Mouse (Mus musculus): ENCODE measurements around the gene Thoc5. TPM values are rescaled to one million over a fixed set of nuclear protein-coding genes. Genes with fewer than 3 reads are reported as not detected.

Gene Thoc5
- total RNA-seq, 4 experiments from 2014 or later: 14.0 to 16.3 (median 15.3) TPM

DNA sequence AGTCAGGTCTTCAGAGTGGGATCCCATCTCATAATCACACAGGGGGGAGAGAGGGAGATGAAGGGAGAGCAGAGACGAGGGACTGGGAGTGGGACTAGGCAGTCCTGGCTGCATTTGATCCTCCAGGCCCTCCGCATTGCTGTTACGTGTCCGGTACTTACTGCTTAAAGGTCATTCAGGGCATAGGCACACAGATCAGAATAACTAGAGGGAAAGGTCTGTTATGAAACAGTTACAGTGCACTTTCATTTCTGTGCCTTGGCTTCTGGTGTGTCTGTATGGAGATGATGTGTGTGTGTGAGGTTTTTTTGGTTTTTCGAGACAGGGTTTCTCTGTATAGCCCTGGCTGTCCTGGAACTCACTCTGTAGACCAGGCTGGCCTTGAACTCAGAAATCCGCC, 11.1 kb downstream of the Thoc5 start:
- no peak for DNase-seq (ENCODE audit: low spot score in 2 of 2)

GRCm38 (mm10) chr11:4916068-4916467, 20.9 kb downstream of the Thoc5 start:
- no peak for DNase-seq (ENCODE audit: low spot score in 2 of 2)

DNA sequence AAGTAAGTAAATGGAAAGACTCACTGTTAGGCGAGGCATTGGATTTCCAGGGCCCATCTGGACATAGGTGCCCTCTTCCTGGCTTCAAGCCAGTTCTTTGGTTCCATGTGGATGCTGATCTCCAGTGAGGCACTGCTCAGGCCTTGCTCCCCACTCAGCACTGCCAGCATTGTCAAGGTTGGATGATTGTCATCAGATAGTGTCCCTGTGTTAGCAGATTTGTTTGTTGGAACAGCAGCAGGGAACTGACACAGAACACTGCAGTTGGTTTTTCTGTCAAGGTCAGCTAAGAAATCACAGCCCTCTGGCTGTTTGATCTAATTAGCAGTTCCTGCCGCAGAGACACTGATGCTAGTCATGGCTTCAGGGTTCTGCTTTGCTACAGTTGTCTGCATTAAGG, 26.2 kb downstream of the Thoc5 start:
- DNase-seq (ENCODE audit: low spot score in 2 of 2): no peak

GRCm38 (mm10) chr11:4921751-4922150, 26.6 kb downstream of the Thoc5 start:
- DNase-seq (ENCODE audit: low spot score in 2 of 2): no peak

- no peak for DNase-seq (ENCODE audit: low spot score in 2 of 2)
Observed at GRCm38 (mm10) chr11:4927224-4927623, 32.1 kb downstream of the Thoc5 start.

- DNase-seq (ENCODE audit: low spot score in 2 of 2): peak in 1 of 2 experiments; percentile 22
Observed at GRCm38 (mm10) chr11:4931009-4931601, 36.0 kb downstream of the Thoc5 start.

DNA sequence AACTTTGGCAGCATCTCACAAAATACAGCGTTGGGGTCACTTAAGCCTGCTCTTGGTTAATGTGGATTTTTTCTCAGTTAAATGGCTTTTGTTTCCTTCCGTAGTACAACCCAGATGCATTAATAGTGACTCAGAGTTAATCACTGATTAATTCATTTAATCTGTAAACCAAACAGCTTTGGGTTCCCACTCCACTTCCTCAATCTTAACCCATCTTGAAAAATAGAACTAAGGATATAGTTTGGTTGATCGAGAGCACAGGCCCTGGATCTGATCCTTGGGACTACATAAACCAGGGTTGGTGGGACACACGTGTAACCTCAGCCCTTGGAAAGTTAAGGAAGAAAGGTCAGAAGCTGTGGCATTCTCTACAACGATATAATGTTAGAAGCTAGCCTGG, 41.1 kb downstream of the Thoc5 start:
- no peak for DNase-seq (ENCODE audit: low spot score in 2 of 2)

DNA sequence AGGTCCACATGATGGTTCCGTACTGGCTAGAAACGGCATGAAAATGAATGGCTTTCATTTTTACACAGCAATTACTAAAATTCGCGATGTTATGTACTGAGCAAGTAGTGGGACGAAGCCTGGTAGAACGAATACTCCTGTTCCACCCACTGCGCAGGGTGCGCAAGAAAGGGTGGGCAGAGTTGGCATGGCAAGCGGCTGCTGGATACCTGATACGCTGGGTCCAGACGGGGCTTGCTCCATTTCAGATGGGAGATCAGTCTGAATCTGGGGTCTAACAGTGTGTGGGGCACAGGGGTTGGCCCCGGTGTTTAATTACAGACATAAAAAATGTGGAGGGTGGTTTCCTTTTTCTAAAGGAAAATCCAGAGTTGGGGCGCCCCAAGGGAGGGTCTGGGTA, 51.4 kb downstream of the Thoc5 start:
- no peak for DNase-seq (ENCODE audit: low spot score in 2 of 2)

DNA sequence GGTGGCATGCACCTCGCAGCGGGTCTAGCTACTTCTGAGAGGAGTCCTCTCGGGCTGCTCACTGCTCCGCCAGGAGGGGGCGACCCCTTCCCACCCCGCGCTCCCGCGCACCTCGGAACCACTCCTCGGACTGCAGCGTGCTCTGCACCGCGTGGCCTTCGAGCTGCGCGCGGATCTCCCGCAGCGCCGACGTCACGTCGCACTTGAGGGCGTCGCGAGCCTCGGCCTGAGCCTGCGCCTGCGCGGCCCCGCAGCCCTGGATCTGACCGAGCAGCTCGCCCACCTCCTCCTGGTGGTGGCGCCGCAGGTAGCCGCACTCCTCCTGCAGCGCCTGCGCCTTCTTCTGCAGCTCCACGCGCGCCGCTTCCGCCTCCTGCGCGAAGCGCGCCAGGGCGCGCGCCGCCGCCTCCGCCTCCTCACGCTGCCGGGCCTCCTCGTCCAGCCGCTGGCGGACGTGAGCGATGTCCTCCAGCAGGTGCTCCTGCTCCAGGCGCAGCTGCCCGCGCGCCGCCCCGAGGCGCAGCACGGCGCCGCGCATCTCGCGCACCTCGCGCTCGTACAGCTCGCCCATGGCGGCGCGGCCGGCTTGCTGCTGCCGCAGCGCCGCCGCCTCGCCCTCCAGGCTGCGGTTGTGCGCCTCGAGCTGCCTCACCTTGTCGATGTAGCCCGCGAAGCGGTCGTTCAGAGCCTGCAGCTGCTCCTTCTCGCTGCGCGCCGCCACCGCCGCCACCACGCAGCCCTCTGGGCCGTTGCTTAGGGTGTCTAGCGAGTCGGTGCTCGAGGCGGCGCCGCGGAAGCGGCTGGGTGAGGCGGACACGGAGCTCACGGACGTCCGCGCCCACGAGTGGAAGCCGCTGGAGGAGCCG, 52.1 kb downstream of the Thoc5 start:
- peak in 1 of 2 experiments; percentile 12 for DNase-seq (ENCODE audit: low spot score in 2 of 2)

GRCm38 (mm10) chr11:4947813-4948174, 52.7 kb downstream of the Thoc5 start, which contains the start of gene Nefh:
Nefh (minus strand) TSS chr11:4948064.
- DNase-seq (ENCODE audit: low spot score in 2 of 2): no peak

DNA sequence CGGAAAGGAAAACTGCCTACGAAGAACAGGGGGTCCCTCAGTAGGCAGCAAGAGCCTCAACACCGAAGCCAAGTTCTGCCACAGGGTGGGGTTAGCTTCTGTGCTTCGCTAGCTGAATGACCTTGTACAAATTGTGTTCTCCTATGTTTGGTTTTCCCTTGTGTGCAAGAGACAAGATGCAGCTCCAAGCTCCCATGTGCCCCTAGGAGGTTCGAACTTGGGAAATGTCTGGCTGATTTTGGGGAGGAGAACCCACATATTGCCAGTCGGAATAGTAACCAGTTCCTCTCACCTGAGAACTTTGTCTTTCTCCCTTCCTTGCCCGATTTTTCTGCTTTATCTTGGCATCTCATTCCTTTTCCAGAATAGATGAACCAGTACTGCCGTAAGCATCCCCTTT, 53.7 kb downstream of the Thoc5 start:
- no peak for DNase-seq (ENCODE audit: low spot score in 2 of 2)

DNA sequence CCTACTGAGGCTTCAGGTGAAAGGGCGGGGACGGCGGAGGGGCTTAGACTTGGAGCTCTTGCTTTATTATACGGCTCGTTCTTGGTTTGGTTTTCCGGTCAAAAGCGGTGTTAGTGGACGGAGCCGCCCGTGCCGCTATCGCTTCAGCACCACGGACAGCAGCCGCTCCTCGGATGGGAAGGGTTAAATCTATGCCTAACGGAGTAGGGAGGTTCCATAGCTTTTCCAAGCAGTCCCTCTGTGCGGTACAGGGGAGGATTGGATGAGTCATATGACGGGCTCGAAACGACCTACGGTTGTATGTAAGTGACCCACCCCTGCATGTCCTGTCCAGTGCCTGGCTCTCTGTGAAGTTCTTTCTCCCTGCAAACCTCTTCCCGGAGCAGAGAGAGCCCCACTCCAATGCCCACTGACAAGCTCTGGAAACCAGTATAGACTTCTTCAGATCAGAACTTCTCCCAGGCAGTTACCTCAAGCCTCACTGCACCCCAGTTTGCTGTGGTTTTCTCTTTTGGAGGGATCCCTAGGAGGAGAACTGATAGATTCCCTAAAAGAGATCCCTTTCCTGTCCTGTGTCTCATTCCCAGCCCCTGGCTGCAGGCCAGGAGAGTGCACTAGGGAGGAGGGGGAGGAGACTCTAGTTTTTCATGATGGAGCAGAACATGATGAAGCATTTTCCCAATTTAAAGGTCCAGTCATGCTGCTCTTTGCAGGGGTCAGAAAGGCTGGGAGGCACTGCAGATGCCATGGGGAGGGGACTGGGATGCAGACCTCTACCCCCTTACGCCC, 54.3 kb downstream of the Thoc5 start:
- no peak for DNase-seq (ENCODE audit: low spot score in 2 of 2)

DNA sequence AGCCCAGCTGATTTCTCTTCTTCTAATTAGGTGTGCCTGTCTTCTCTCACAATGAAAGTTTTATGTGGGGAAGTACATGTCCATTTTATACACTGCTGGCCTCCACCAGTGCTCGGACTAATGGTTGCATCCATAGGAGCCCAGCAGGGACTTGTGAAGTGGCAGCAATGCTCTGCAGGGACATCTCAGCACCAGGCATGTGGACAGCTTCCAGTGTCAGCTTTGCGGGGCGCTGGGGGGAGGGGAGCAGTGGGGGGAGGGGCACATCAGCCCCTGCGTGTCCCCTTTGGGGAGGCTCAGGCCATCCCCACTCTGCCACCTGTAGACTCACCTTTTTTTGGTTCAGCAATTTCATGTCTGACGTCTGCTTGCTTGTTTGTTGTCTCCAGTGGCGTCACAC, 58.3 kb downstream of the Thoc5 start:
- DNase-seq (ENCODE audit: low spot score in 2 of 2): no peak

GRCm38 (mm10) chr11:4953918-4954317, 58.8 kb downstream of the Thoc5 start:
- no peak for DNase-seq (ENCODE audit: low spot score in 2 of 2)

DNA sequence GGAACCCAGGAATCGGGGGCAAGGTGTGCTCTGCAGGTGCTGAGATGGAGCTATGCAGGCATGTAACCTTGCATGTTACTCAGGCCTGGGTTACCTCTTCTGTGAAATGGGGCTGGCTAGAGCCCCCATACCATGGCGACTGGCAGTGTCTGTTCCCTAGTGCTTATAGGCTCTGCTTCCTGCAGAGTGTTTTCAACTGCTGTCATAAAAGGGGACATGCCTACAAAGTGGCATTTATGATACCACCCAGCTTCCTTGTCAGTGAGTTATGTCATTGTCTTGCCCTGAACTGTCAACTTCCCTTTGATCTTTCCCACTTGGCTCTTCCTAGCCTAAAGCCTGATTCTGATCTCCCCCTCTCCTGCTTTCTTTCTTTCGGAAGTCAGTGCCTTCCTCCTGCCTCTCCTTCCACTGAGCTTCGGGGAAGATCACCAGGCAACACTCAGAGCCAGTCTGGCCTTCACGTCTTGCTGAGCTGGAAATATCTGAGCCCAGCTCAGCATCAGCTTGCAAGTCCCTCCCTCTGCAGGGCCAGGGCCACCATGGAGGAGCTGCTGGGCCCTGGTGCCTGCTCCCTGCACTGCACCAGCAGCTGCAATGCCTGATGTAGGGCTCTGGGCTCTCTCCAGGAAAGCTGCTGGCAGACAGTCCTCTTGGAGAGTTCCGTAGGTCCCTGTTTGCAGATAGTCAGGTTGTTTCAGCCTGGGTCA, 68.1 kb downstream of the Thoc5 start:
- DNase-seq (ENCODE audit: low spot score in 2 of 2): no peak

DNA sequence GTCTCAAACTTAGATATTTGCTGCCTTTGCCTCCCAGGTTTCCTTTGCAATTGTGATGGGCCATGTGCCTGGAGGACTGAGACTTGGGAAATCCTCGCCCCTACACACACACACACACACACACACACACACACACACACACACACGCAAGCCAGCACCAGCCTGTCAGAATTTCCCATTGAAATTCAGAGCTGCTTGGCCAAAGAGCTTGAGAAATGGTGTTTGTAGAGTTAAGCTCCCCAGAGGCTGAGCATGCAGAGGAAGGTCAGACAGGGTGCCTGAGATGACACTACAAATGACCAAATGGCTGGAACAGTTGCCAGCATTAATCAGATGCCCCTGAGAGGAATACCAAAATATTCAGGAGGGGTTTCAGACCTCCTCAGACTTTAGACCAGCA, 71.2 kb downstream of the Thoc5 start:
- no peak for DNase-seq (ENCODE audit: low spot score in 2 of 2)

DNA sequence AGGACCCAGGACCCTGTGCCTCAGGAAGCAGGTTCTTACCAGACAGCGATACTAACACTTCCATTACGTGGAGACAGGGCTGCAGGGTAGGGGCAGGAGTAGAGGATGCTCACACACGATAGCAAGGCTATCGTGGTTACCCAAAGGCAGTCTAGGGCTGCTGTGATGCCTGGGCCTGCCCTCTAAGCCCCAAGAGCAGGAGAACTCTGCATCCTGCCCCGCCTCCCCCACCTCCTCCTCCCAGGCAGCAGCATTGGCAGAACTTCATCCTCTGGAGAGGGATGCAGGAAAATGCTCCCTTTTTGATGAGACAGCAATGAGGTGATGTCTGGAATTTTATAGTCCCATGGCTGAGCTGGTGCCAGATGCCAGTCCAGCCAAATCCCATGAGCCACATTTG, 71.8 kb downstream of the Thoc5 start:
- no peak for DNase-seq (ENCODE audit: low spot score in 2 of 2)

DNA sequence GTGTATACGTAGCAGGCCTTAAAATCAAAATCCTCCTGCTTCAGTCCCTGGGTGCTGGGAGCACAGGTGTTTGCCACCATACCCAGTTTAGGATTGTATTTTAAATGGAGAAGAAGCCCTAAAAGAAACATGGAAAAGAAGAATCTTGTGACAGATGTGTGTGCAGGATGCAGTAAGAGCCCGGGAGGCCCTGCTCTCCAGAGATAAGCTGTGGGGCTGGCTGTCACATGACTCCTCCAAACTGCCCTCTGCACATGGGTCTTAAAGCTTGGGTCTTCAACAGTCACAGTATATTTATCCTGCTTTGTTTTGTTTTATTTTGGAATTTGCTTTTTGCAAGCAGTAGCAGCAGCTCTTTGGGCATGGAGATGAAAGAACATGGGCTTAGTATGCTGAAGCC, 72.4 kb downstream of the Thoc5 start:
- DNase-seq (ENCODE audit: low spot score in 2 of 2): no peak

DNA sequence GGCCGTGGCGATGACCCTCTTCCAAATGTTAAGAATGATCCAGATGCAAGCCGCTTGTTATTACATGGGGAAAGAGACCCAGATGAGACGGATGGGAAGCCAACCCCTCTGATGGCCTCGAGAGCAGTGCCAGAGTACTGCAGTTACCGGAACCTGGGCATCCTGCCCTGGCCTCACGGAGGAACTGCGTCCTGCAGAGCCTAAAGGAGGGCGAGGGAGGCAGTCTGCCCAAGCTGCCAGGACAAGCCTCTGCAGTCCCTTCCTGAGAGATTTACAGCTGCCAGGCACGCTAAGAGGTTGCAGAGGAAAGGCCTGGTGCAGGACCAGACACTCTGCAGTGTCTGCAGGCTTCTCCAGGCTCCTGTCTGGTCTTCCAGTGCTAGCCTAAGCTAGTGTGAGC, 73.3 kb downstream of the Thoc5 start:
- peak in 1 of 2 experiments; percentile 31 for DNase-seq (ENCODE audit: low spot score in 2 of 2)

DNA sequence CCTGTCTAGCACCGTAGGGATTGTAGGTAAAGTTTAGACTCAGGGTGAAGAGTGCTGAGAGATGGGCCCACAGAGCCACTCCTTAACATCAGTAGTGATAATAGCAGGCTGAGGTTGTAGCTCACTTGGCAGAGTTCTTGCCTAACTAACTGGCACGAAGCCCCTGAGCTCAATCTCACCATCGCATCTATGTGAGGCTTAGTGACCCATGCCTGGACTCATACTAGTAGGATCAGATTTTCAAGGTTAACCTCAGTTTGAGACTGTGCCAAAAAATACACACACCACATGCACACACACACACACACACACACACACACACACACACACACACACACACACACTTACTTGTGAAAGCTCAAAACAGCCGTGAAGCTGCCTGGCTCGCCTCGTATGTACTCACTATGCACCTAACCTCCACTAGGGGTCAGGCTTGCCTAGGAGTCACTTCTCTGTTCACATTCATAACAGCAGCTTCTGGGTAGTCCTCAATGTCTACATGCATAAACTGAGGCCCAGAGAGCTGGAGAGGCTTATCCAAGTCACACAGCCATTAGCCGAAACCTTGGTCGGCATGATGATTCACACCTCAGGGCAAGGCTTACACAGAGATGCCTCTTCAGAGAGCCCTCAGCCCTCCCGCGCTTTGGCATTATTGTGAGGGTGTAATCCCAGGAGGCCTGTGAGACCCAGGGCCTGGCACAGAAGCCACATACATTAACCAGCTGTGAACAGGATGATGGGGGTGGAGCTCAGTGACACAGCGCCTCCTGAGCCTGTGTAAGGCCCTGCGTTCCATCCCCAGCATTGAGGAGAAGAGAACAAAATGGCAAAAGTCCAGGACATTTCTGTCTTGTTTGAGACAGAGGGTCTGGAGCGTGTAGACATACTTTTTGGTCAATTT, 78.1 kb downstream of the Thoc5 start:
- peak in 1 of 2 experiments; percentile 8 for DNase-seq (ENCODE audit: low spot score in 2 of 2)

GRCm38 (mm10) chr11:4973871-4974256, 78.7 kb downstream of the Thoc5 start:
- no peak for DNase-seq (ENCODE audit: low spot score in 2 of 2)
